Mouse (Mus musculus): ENCODE data around the gene Idua. TPM values are rescaled to one million over a fixed set of nuclear protein-coding genes. Genes with fewer than 3 reads are reported as not detected.

Idua gene
- polyA plus RNA-seq, 1 experiment from 2014 or later = 8.2 TPM

DNA sequence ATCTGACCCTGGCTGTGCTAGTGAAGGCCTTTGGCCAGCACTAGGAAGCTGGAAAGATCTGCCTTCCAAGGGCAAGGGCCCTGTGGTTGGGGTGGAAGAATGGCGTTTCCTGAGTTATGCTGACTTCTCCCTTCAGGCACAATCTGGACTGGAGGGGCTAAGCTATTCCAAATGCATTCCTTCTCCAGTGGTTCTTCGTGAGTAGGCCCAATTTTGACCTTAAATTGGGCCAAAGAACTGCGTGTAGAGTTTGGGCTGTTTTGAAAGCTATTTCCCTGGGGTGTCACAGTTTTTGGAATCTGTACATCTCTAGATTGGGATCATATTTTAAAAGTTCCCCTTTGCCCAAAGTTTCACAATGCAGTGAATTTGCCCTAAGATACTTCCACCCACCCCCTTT is 36.4 kb downstream of the Idua start:
- no peak overlapping the region for H3K9ac ChIP-seq
- no peak for ATAC-seq (ENCODE audit: low FRiP score, low read depth)
- H3K4me1 ChIP-seq = peaks cover 59% of the 10 kb centered on the region
- peaks cover 10% of the 10 kb centered on the region for H3K27me3 ChIP-seq (replicated peaks)
- 78% methylated on average over 3 of the region's 3 CpGs for WGBS
- no peak overlapping the region for H3K27ac ChIP-seq
- peak overlapping the region; percentile 36 for H3K4me2 ChIP-seq (replicated peaks)
- H3K36me3 ChIP-seq = no peaks in the 10 kb centered on the region
- H3K4me3 ChIP-seq = no peak overlapping the region
- no peaks in the 10 kb centered on the region for H3K9me3 ChIP-seq

DNA sequence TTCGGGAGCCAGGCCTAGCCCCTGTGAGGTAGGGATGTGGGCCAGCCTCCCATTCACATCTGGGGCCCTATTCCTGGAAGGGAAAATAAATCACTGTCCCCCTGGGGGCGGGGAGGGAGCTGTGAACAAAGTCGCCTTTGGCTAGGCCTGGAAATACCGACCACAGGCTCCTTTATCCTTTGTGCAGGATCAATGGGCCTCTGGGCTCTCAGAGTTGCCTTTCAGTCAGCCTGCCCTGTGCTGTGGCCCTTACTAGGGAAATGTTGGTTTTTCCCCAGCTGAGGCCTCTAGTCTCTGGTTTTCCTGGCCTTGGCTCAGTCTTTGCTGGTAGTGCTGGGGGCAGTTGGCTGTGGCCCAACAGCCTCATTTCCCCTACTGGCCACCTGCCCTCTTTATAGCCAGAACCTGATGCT is 37.2 kb downstream of the Idua start:
- Histone ChIP-seq H3K27me3 (replicated peaks) (peaks cover 10% of the 10 kb centered on the region), H3K4me2 (replicated peaks) (peak overlapping the region; percentile 36), H3K9me3 (no peaks in the 10 kb centered on the region), H3K4me1 (peaks cover 59% of the 10 kb centered on the region), H3K4me3 (no peak overlapping the region), H3K9ac (no peak overlapping the region), H3K36me3 (no peaks in the 10 kb centered on the region), H3K27ac (peak overlapping the region; percentile 32; the same call in 1 of the 2 replicates)
- ATAC-seq (ENCODE audit: low FRiP score, low read depth) = peak; percentile 28
- WGBS = 3% methylated on average over 4 of the region's 4 CpGs

DNA sequence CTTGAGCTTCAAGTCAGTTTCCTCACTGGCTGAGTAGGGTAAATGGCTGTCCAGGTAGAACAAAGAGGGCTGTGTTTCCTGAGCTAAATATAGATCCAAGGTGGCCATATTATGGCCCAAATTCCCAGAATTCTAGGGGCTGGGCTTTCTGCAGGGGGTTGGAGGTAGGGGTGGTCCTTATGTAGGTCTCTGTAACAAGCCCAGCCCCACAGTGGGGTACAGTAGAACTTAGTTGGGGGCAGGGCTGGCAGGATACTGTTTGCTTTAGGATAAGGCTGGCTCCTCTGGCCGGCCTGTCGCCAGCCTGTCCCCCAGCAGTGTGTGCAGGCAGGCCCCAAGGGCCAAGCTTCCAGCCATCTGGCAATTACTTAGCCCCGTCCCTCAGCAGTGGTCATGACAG is 40.2 kb downstream of the Idua start:
- no peak for ATAC-seq (ENCODE audit: low FRiP score, low read depth)
- H3K36me3 ChIP-seq = peaks cover 9% of the 10 kb centered on the region
- H3K4me2 ChIP-seq (replicated peaks) = no peak overlapping the region
- H3K27ac ChIP-seq = no peak overlapping the region
- no peaks in the 10 kb centered on the region for H3K9me3 ChIP-seq
- H3K4me3 ChIP-seq = no peak overlapping the region
- H3K9ac ChIP-seq = no peak overlapping the region
- no peaks in the 10 kb centered on the region for H3K27me3 ChIP-seq (replicated peaks)
- WGBS = 57% methylated on average over 3 of the region's 3 CpGs
- H3K4me1 ChIP-seq = peaks cover 43% of the 10 kb centered on the region

DNA sequence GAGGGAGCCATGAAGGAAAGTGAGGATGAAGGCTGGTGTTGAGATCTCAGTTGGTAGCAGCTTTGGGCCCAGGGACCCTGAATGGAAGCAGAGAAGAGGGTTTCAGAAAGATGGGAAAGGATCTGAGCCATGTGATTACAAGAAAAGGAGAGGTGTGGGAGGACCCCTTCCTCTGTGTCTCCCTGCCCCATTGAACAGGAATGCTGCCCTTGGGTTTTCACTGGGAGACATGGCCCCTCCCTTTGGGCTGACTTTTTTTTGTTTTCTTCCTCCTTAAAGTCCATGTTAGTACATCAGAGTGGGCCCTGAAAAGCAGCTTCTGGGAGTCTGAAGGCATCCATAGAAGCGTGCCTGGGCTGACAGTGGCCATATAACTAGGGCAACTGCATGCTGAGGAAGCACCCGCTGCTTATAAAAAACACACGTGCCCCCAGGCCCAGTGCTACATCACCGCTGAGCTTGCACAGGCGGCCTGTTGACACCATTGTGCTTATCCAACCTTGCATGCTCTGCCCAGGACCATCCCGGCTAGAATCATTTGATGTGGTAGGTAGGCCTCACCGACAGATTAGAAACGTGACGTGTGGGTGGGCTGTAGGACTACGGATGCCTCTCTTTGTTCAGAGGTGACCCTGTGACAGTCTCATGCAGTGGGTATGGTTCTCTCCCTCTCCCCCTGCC is 41.4 kb downstream of the Idua start:
- WGBS = 79% methylated on average over 10 of the region's 10 CpGs

DNA sequence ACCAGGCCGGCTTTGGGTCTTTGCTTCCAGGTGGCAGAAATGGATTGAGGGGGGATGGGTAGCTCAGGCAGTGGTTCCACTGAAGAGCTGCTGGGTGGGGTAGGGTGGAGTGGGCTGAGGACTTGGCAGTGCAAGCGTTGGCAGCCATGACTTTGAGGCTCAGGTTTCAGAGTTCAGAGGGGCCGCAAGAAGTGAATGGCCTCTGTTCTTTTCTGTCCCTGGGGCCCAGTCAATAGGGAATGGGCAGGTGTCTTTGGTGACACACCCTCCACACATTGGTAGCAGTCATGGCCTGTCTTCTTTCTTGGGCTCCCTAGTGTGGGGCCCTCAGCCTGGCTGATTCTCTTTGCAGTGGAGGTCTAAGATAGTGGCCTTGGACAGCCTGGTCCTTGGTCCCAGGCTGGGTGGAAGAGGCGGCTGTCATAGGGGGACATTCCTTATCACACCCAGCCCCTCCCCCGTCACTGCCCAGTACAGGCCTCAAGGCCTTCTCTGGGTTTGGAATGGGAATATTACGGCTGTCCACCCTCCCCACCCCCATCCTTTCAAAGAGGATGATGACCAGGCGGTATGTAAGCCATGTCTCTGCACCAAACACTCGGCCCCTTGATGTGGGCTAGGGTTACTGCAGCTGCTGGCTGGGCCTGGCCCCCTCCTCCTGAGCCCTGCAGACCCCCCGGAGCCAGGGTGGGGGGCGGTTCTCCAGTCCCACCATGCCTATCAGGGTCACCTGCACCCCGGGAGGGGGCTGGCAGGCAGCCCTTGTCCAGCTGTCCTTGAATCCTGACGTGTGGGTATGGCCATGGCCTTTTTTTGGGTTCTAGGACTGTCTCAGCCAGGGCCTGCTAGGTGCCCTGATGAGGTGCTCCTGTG is 43.9 kb downstream of the Idua start:
- peaks cover 22% of the 10 kb centered on the region for H3K36me3 ChIP-seq
- 84% methylated on average over 12 of the region's 12 CpGs for WGBS
- ATAC-seq (ENCODE audit: low FRiP score, low read depth) = no peak
- no peak overlapping the region for H3K4me3 ChIP-seq
- no peak overlapping the region for H3K9ac ChIP-seq
- no peak overlapping the region for H3K4me2 ChIP-seq (replicated peaks)
- no peaks in the 10 kb centered on the region for H3K9me3 ChIP-seq
- no peaks in the 10 kb centered on the region for H3K27me3 ChIP-seq (replicated peaks)
- H3K4me1 ChIP-seq = peaks cover 9% of the 10 kb centered on the region
- no peak overlapping the region for H3K27ac ChIP-seq

More for the DNA sequence above, 41.4 kb downstream of the Idua start:
- ATAC-seq (ENCODE audit: low FRiP score, low read depth) = no peak
- H3K4me3 ChIP-seq = no peak overlapping the region
- no peaks in the 10 kb centered on the region for H3K27me3 ChIP-seq (replicated peaks)
- H3K9ac ChIP-seq = no peak overlapping the region
- H3K36me3 ChIP-seq = peaks cover 20% of the 10 kb centered on the region
- no peak overlapping the region for H3K27ac ChIP-seq
- peaks cover 32% of the 10 kb centered on the region for H3K4me1 ChIP-seq
- no peaks in the 10 kb centered on the region for H3K9me3 ChIP-seq
- no peak overlapping the region for H3K4me2 ChIP-seq (replicated peaks)

DNA sequence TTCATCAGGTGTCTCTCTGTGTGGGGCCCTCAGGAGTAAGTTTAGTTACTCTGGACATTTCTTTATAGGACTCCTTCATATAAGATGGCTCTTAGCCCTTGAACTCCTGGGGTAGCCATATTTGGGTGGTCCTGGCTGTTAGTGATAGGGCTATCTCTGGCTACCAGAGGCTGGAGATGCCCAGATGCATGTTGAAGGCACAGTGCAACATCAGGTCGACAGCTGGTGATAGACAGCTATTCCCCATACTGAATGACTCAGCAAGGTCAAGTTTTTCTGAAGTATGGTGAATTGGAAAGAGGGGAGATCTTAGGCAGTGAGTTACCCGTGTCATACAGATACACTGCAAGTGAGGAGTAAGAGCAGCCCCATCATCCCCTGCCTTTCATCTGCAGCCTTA is 47.6 kb downstream of the Idua start:
- Histone ChIP-seq H3K27ac (no peak overlapping the region), H3K9ac (no peak overlapping the region), H3K36me3 (peaks cover 22% of the 10 kb centered on the region), H3K4me1 (no peaks in the 10 kb centered on the region), H3K4me3 (no peak overlapping the region), H3K9me3 (no peaks in the 10 kb centered on the region), H3K27me3 (replicated peaks) (no peaks in the 10 kb centered on the region), H3K4me2 (replicated peaks) (no peak overlapping the region)
- WGBS = 88% methylated on average over 2 of the region's 2 CpGs
- no peak for ATAC-seq (ENCODE audit: low FRiP score, low read depth)

DNA sequence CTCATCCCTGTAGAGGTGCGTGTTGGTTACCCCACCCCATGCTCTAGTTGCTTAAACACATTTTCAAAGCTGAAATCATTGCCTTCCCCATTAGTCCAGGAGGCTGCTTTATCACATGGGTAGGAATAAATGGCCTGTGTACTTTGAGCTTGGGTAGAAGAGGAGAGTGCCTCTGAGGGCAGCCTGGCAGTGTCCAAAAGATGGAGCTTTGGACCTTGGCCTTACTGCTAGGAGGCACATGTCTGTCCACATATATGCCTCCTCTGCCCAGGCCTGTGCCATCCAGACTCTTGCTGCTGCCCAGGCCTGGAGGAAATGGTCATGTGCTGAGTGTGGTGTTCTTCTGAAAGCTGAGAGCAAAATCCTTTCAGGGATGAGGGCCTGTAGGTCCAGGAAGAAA is 48.3 kb downstream of the Idua start:
- no peak overlapping the region for H3K4me3 ChIP-seq
- ATAC-seq (ENCODE audit: low FRiP score, low read depth) = no peak
- no peak overlapping the region for H3K4me2 ChIP-seq (replicated peaks)
- no peak overlapping the region for H3K9ac ChIP-seq
- H3K27ac ChIP-seq = no peak overlapping the region
- WGBS = 95% methylated on average over 1 of the region's 1 CpGs
- no peaks in the 10 kb centered on the region for H3K27me3 ChIP-seq (replicated peaks)
- peaks cover 22% of the 10 kb centered on the region for H3K36me3 ChIP-seq
- no peaks in the 10 kb centered on the region for H3K9me3 ChIP-seq
- no peaks in the 10 kb centered on the region for H3K4me1 ChIP-seq

DNA sequence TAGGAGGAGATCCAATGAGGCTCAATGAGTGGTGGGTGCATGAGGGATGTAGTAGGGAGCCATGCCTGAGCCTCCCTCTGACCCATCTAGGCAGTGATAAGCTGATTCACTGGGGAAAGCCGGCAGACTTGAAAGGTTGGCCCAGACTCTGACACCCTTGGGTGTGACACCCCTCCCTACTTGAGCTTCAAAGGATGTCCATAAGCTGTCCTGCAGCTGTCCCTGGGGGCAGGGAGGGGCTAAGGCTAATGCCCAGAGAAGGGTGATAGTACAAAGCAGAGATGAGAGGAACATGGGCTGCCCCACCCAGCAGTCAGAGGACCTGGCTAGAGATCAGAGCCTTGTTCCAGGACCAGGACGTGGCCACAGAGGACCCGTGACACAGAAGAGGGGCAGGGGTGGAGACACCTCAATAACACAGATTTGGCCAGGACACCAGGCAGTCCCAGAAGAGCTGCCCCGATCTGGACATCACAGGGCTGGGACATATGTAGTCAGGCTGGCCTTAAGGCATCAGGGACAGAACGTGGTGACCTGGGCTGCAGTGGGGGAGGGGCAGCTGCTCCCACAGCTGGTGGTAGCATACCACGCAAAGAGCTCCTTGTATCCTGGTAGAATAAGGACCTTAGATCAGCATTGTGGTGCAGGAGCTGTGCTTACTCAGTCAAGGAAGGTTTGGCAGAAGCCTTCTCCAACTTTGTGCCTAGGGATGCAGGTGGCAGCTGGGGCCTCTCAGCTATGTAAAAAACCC is 49.0 kb downstream of the Idua start:
- no peak overlapping the region for H3K4me3 ChIP-seq
- no peak overlapping the region for H3K9ac ChIP-seq
- H3K4me1 ChIP-seq = peaks cover 3% of the 10 kb centered on the region; the same call in 1 of the 2 replicates
- no peaks in the 10 kb centered on the region for H3K27me3 ChIP-seq (replicated peaks)
- peaks cover 22% of the 10 kb centered on the region for H3K36me3 ChIP-seq
- H3K27ac ChIP-seq = no peak overlapping the region
- H3K4me2 ChIP-seq (replicated peaks) = no peak overlapping the region
- ATAC-seq (ENCODE audit: low FRiP score, low read depth) = 0 out of 2 replicates have a peak, but pooled peaks have one; percentile 12
- WGBS = 65% methylated on average over 6 of the region's 6 CpGs
- H3K9me3 ChIP-seq = no peaks in the 10 kb centered on the region

DNA sequence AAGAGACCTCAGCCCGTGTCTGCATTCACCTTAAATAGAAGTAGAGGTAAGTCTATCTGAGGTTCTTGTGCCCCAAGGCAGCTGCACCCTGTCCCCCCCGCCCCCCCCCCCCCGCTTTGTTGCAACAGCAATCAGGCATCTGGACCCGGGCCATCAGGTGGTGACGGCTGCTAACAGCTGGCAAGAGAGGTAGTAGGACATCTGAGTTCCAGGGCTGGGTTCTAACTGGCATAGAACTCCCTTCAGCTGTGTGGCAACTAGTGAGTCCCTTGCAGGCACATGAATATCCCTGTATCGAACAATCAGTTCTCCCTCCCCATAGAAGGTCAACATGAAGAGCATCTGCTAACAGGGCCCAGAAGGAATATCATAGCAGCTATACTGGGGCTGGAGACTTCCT is 51.8 kb downstream of the Idua start:
- ATAC-seq (ENCODE audit: low FRiP score, low read depth) = no peak
- Histone ChIP-seq H3K4me2 (replicated peaks) (no peak overlapping the region), H3K9me3 (no peaks in the 10 kb centered on the region), H3K27ac (no peak overlapping the region), H3K27me3 (replicated peaks) (no peaks in the 10 kb centered on the region), H3K9ac (no peak overlapping the region), H3K36me3 (no peaks in the 10 kb centered on the region; the same call in 1 of the 2 replicates), H3K4me1 (peaks cover 5% of the 10 kb centered on the region; the same call in 1 of the 2 replicates), H3K4me3 (no peak overlapping the region)
- WGBS = 86% methylated on average over 6 of the region's 6 CpGs

DNA sequence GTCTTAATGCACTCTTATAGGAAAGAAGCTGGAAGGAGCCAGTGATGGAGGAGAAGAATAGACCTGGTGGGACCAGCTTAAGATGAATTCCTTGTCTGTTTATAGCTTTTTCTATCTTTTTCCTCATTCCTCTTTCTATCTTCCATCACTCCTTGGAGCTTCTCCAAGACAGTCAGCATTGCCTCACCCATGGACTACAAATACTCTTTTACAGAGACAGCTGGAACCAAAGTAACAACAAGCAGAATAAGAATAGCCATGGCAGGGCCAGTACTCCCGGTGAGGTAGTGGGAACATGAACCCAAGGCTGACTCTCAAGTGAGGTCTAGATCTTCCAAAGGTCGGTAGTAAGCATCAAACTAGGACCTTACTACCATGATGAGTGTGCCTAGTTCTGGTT is 53.0 kb downstream of the Idua start:
- no peaks in the 10 kb centered on the region for H3K9me3 ChIP-seq
- H3K27me3 ChIP-seq (replicated peaks) = no peaks in the 10 kb centered on the region
- peaks cover 9% of the 10 kb centered on the region for H3K4me1 ChIP-seq
- H3K36me3 ChIP-seq = no peaks in the 10 kb centered on the region
- no peak overlapping the region for H3K4me2 ChIP-seq (replicated peaks)
- no peak overlapping the region for H3K27ac ChIP-seq
- no peak overlapping the region for H3K9ac ChIP-seq
- ATAC-seq (ENCODE audit: low FRiP score, low read depth) = no peak
- WGBS = 90% methylated on average over 2 of the region's 2 CpGs
- no peak overlapping the region for H3K4me3 ChIP-seq

DNA sequence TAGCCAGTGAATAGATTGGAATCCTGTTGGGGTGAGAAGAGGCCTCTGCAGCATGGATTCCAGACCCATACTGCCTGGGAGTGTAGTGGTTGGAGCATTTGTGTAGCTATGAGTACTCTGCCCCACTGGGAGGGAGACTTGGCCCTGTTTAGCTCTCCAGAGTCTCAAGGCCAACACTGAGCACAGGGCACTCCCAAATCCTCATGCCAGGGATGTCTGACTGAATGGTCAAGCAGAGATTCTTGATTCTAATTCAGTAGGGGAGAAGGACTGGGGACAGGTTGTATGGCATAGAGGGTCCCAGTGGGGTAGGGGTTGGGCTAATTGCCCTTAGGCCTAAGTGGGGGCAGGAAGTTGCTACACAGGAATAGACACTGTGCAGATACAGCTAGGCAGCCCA is 53.6 kb downstream of the Idua start:
- Histone ChIP-seq H3K27ac (no peak overlapping the region), H3K36me3 (no peaks in the 10 kb centered on the region), H3K9me3 (no peaks in the 10 kb centered on the region), H3K4me1 (peaks cover 10% of the 10 kb centered on the region), H3K4me3 (no peak overlapping the region), H3K4me2 (replicated peaks) (no peak overlapping the region), H3K9ac (no peak overlapping the region), H3K27me3 (replicated peaks) (no peaks in the 10 kb centered on the region)
- no peak for ATAC-seq (ENCODE audit: low FRiP score, low read depth)

DNA sequence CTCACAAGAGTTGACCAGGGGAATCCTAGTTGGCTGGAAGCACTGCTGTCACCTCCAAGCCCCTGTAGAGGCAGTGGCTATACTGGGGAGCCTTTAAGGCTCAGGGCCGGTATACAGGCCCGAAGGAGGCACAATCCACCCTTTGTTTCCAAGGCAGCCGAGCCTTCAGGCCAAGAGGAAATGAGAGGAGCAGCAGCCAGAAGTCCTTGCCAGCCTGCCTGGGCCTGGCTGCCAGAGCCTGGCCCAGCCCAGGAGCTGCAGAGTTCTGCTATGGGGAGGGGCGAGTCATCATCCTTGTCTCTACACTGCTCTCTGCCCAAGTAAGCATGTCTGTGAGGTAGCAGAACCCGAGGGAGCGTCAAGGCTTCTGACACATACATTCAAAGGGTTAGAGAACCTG is 54.0 kb downstream of the Idua start:
- H3K9me3 ChIP-seq = no peaks in the 10 kb centered on the region
- ATAC-seq (ENCODE audit: low FRiP score, low read depth) = no peak
- no peaks in the 10 kb centered on the region for H3K27me3 ChIP-seq (replicated peaks)
- H3K9ac ChIP-seq = no peak overlapping the region
- WGBS = 56% methylated on average over 6 of the region's 6 CpGs
- H3K4me1 ChIP-seq = peaks cover 10% of the 10 kb centered on the region
- no peak overlapping the region for H3K27ac ChIP-seq
- H3K36me3 ChIP-seq = no peaks in the 10 kb centered on the region
- no peak overlapping the region for H3K4me2 ChIP-seq (replicated peaks)
- no peak overlapping the region for H3K4me3 ChIP-seq
